Mouse (Mus musculus): ENCODE measurements around the gene Ski. TPM values are rescaled to one million over a fixed set of nuclear protein-coding genes. Genes with fewer than 3 reads are reported as not detected.

The Ski gene
- polyA plus RNA-seq, 1 experiment from 2014 or later = 11.9 TPM

DNA sequence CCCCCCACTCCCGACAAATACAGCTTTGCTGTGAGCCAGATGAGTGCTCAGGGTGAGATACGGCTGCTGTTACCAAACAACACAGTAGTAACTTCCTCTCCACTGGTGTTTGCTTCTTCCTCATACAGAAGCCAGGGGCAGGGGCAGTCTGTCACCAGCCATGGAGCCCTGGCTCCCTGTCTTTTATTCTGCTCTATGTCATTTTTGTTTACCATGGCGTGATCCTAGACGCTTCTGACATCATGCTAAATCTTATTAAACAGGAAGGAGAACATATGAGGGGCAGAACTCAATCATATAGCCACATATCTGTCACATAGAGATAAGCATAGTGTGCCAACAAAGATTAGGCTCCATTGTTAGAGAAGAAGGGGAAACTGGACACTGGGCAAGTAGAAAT is 105.8 kb downstream of the Ski start:
- Histone ChIP-seq H3K4me3 (no peak overlapping the region), H3K27ac (replicated peaks) (no peak overlapping the region), H3K9me3 (no peaks in the 10 kb centered on the region), H3K36me3 (no peaks in the 10 kb centered on the region), H3K9ac (no peak overlapping the region), H3K4me2 (no peak overlapping the region), H3K4me1 (replicated peaks) (peaks cover 4% of the 10 kb centered on the region; the same call in 1 of the 2 replicates), H3K27me3 (no peaks in the 10 kb centered on the region)
- WGBS = 81% methylated on average over 4 of the region's 4 CpGs
- no peak for ATAC-seq (ENCODE audit: low FRiP score, low read depth)

DNA sequence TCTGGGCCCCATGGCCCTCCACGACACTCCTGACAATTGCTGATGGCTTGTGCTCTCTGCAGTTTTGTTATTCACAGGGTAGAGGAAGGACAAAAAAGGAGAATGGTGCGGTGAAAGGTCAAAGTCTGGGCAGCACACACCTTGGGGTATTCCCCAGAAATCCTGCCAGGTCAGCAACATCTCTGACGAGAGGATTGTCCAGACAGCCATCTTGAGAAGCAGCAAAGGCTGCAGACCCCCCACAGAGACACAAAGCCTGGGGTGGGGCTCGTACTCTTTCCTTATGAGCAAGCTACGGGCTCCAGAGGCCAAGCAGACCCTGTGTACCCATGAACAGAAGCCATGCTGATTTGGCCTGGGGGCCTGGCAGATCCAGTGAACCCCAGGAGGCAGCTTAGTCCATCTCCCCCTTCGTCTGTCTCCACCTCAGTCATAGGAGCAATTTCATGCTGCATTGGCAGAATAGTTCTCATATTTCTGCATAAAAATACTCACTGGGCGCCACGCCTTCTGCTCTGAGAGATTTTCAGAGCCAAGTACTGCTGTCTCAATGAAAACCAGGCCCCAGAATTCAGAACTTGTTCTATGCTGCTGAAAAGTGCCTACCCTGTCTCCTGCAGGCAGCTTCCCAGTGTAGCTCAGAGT is 108.5 kb downstream of the Ski start:
- Histone ChIP-seq H3K4me2 (no peak overlapping the region), H3K27ac (replicated peaks) (no peak overlapping the region), H3K4me1 (replicated peaks) (no peaks in the 10 kb centered on the region; the same call in 1 of the 2 replicates), H3K9me3 (no peaks in the 10 kb centered on the region), H3K4me3 (no peak overlapping the region), H3K9ac (no peak overlapping the region), H3K36me3 (no peaks in the 10 kb centered on the region), H3K27me3 (no peaks in the 10 kb centered on the region)
- no peak for ATAC-seq (ENCODE audit: low FRiP score, low read depth)
- 51% methylated on average over 8 of the region's 8 CpGs for WGBS

DNA sequence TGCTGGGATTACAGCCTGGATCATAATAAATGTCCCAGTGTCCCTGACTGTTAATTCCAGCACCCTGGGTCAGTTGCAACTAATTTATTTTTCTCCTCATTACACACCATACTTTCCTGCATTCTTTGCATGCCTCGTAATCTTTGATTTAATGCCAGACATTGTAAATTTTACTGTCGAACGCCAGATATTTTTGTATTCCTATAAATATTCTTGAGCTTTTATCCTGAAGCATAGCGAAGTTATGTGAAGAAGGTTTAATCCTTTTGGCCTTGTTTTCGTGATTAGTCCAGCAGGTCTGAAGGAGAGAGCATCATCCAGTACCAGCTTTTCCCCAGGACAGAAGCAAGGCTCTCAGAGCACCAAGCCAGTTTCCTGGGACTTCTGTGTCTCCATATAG is 112.9 kb downstream of the Ski start:
- H3K36me3 ChIP-seq = no peaks in the 10 kb centered on the region
- H3K9me3 ChIP-seq = no peaks in the 10 kb centered on the region
- no peaks in the 10 kb centered on the region for H3K4me1 ChIP-seq (replicated peaks)
- H3K9ac ChIP-seq = no peak overlapping the region
- no peak overlapping the region for H3K4me2 ChIP-seq
- H3K27ac ChIP-seq (replicated peaks) = no peak overlapping the region
- no peak for ATAC-seq (ENCODE audit: low FRiP score, low read depth)
- no peaks in the 10 kb centered on the region for H3K27me3 ChIP-seq
- WGBS = 89% methylated on average over 5 of the region's 5 CpGs
- H3K4me3 ChIP-seq = no peak overlapping the region

DNA sequence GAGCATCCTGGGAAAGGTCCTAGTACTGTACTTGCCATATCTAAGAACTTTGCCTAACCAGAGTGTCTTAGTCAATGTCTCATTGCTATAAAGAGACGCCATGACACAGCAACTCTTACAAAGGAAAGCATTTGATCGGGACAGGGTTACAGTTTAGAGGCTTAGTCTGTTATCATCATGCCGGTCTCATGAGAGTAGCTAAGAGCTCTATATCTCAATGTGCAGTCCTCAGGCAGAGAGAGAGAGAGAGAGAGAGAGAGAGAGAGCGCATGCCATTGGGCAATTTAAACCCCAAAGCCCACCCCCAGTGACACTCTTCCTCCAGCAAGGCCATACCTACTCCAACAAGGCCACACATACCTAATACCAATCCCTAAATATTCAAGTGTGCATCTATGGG is 114.5 kb downstream of the Ski start:
- WGBS = 90% methylated on average over 4 of the region's 4 CpGs
- H3K36me3 ChIP-seq = no peaks in the 10 kb centered on the region
- no peak overlapping the region for H3K9ac ChIP-seq
- H3K27ac ChIP-seq (replicated peaks) = no peak overlapping the region
- no peak for ATAC-seq (ENCODE audit: low FRiP score, low read depth)
- H3K9me3 ChIP-seq = no peaks in the 10 kb centered on the region
- H3K4me2 ChIP-seq = no peak overlapping the region
- H3K4me3 ChIP-seq = no peak overlapping the region
- no peaks in the 10 kb centered on the region for H3K27me3 ChIP-seq
- H3K4me1 ChIP-seq (replicated peaks) = no peaks in the 10 kb centered on the region

Other genes starting within 250 kb of the Ski start
- 17.9 and 18.2 TPM in 2 replicates for gene Plch2, start 165.8 kb downstream of the Ski start, polyA plus RNA-seq (2015; fragmentation: Nextera tagmentation; extraction: Ambion mirVana)
- 22.3 and 23.9 TPM in 2 replicates for gene Pex10, start 155.6 kb downstream of the Ski start, polyA plus RNA-seq (2015; fragmentation: Nextera tagmentation; extraction: Ambion mirVana)
- 124 and 125 TPM in 2 replicates for gene Rer1, start 136.2 kb downstream of the Ski start, polyA plus RNA-seq (2015; fragmentation: Nextera tagmentation; extraction: Ambion mirVana)
- 8.1 and 10.0 TPM in 2 replicates for gene Morn1, start 136.0 kb downstream of the Ski start, polyA plus RNA-seq (2015; fragmentation: Nextera tagmentation; extraction: Ambion mirVana)
- gene Faap20, start 27.2 kb upstream of the Ski start, polyA plus RNA-seq (2015; fragmentation: Nextera tagmentation; extraction: Ambion mirVana) = 73.8 and 75.7 TPM in 2 replicates
- gene Prkcz, start 138.8 kb upstream of the Ski start, polyA plus RNA-seq (2015; fragmentation: Nextera tagmentation; extraction: Ambion mirVana) = 78.8 and 87.2 TPM in 2 replicates
- 0.14 and 0.25 TPM in 2 replicates for gene Gabrd, start 175.5 kb upstream of the Ski start, polyA plus RNA-seq (2015; fragmentation: Nextera tagmentation; extraction: Ambion mirVana)
- 4.3 and 5.2 TPM in 2 replicates for gene Cfap74, start 186.6 kb upstream of the Ski start, polyA plus RNA-seq (2015; fragmentation: Nextera tagmentation; extraction: Ambion mirVana)
- 0.17 TPM in 1 of 2 replicates, not detected in the other for gene Tmem52, start 246.5 kb upstream of the Ski start, polyA plus RNA-seq (2015; fragmentation: Nextera tagmentation; extraction: Ambion mirVana)

Measured in hindbrain, embryonic 15.5 days (tissue).